Mouse (Mus musculus): ENCODE results near the gene Mob1a. TPM values are rescaled to one million over a fixed set of nuclear protein-coding genes. Genes with fewer than 3 reads are reported as not detected.

Gene Mob1a
- polyA plus RNA-seq (2014; fragmentation: Illumina TruSeq; extraction: RNeasy Lipid Tissue Mini Kit (QIAGEN cat#74804); ENCODE audit: low read depth, low replicate concordance): 25.4 TPM

DNA sequence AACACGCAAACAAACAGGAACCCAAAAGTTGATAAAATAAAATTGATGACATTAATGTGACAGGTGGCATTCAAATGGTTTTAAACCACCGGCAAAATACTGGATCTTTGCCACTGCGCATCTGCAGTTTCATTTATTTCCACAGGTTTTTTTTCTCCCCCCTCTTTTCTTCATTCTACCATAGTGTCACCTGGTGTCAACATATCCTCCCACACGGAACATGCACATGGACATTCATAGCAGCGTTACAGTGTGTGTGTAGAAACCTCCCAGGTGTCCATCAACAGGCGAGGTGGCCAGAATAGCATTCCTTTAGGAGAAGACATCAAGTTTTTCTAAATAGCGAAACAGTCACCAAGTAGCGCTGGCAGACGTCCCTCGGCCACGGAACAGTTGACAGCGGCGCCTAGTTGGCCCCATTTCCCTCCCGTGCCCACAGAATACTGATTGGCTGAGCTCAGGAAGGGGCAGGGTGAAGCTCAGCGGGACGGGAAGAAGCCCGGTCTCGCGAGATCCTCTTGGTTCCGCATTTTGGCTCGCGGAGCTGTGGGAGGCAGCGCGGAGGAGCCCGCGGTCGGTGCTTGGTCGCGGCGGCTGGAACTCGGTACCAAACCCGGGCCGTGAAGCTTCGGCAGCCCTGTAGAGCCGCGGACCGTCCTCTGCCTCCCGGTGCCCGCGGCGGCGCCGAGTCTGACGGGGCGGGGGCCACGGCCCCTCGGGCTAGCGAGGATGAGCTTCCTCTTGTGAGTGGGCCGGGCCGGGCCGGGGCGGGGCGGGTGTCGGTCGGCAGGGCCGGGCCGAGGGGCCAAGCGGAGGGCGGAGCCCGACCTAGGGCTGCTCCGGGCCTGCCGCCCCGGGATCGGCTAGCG lies at the start of gene Mob1a, which contains the start of gene Mthfd2:
Gene Mob1a (plus strand): TSS at position 492 of the 869 bp plus-strand sequence.
Gene Mthfd2 (minus strand): TSS at position 384 of the 869 bp plus-strand sequence.

GRCm38 (mm10) chr6:83348873-83349272 lies 23.1 kb downstream of the Mob1a start, which contains the start of gene Bola3:
Gene Bola3, plus strand, starts transcription at chr6:83349147.

Other genes starting within 250 kb of the Mob1a start
- 10.6 TPM for gene Pcgf1, start 248.1 kb upstream of the Mob1a start, polyA plus RNA-seq (2014; fragmentation: Illumina TruSeq; extraction: RNeasy Lipid Tissue Mini Kit (QIAGEN cat#74804); ENCODE audit: low read depth, low replicate concordance)
- 0.76 TPM for gene Lbx2, start 239.6 kb upstream of the Mob1a start, polyA plus RNA-seq (2014; fragmentation: Illumina TruSeq; extraction: RNeasy Lipid Tissue Mini Kit (QIAGEN cat#74804); ENCODE audit: low read depth, low replicate concordance)
- gene Ccdc142, start 224.4 kb upstream of the Mob1a start, polyA plus RNA-seq (2014; fragmentation: Illumina TruSeq; extraction: RNeasy Lipid Tissue Mini Kit (QIAGEN cat#74804); ENCODE audit: low read depth, low replicate concordance): 0.73 TPM
- gene Gm42688, start 224.4 kb upstream of the Mob1a start, polyA plus RNA-seq (2014; fragmentation: Illumina TruSeq; extraction: RNeasy Lipid Tissue Mini Kit (QIAGEN cat#74804); ENCODE audit: low read depth, low replicate concordance): 1.6 TPM
- gene Mrpl53, start 217.0 kb upstream of the Mob1a start, polyA plus RNA-seq (2014; fragmentation: Illumina TruSeq; extraction: RNeasy Lipid Tissue Mini Kit (QIAGEN cat#74804); ENCODE audit: low read depth, low replicate concordance): 134 TPM
- 11.1 TPM for gene Mogs, start 210.5 kb upstream of the Mob1a start, polyA plus RNA-seq (2014; fragmentation: Illumina TruSeq; extraction: RNeasy Lipid Tissue Mini Kit (QIAGEN cat#74804); ENCODE audit: low read depth, low replicate concordance)
- 77.2 TPM for gene Wbp1, start 204.5 kb upstream of the Mob1a start, polyA plus RNA-seq (2014; fragmentation: Illumina TruSeq; extraction: RNeasy Lipid Tissue Mini Kit (QIAGEN cat#74804); ENCODE audit: low read depth, low replicate concordance)
- gene Ino80b, start 200.6 kb upstream of the Mob1a start, polyA plus RNA-seq (2014; fragmentation: Illumina TruSeq; extraction: RNeasy Lipid Tissue Mini Kit (QIAGEN cat#74804); ENCODE audit: low read depth, low replicate concordance): 9.5 TPM
- 10.5 TPM for gene Rtkn, start 190.6 kb upstream of the Mob1a start, polyA plus RNA-seq (2014; fragmentation: Illumina TruSeq; extraction: RNeasy Lipid Tissue Mini Kit (QIAGEN cat#74804); ENCODE audit: low read depth, low replicate concordance)
- 1.9 TPM for gene Wdr54, start 169.6 kb upstream of the Mob1a start, polyA plus RNA-seq (2014; fragmentation: Illumina TruSeq; extraction: RNeasy Lipid Tissue Mini Kit (QIAGEN cat#74804); ENCODE audit: low read depth, low replicate concordance)
- not detected for gene 1700003E16Rik, start 169.6 kb upstream of the Mob1a start, polyA plus RNA-seq (2014; fragmentation: Illumina TruSeq; extraction: RNeasy Lipid Tissue Mini Kit (QIAGEN cat#74804); ENCODE audit: low read depth, low replicate concordance)
- 81.2 TPM for gene Dctn1, start 160.1 kb upstream of the Mob1a start, polyA plus RNA-seq (2014; fragmentation: Illumina TruSeq; extraction: RNeasy Lipid Tissue Mini Kit (QIAGEN cat#74804); ENCODE audit: low read depth, low replicate concordance)
- gene Slc4a5, start 106.2 kb upstream of the Mob1a start, polyA plus RNA-seq (2014; fragmentation: Illumina TruSeq; extraction: RNeasy Lipid Tissue Mini Kit (QIAGEN cat#74804); ENCODE audit: low read depth, low replicate concordance): not detected
- 2.9 TPM for gene Mthfd2, start 108 bp upstream of the Mob1a start, polyA plus RNA-seq (2014; fragmentation: Illumina TruSeq; extraction: RNeasy Lipid Tissue Mini Kit (QIAGEN cat#74804); ENCODE audit: low read depth, low replicate concordance)
- 291 TPM for gene Bola3, start 23.1 kb downstream of the Mob1a start, polyA plus RNA-seq (2014; fragmentation: Illumina TruSeq; extraction: RNeasy Lipid Tissue Mini Kit (QIAGEN cat#74804); ENCODE audit: low read depth, low replicate concordance)
- 6.0 TPM for gene Tet3, start 133.1 kb downstream of the Mob1a start, polyA plus RNA-seq (2014; fragmentation: Illumina TruSeq; extraction: RNeasy Lipid Tissue Mini Kit (QIAGEN cat#74804); ENCODE audit: low read depth, low replicate concordance)
- gene Dguok, start 181.0 kb downstream of the Mob1a start, polyA plus RNA-seq (2014; fragmentation: Illumina TruSeq; extraction: RNeasy Lipid Tissue Mini Kit (QIAGEN cat#74804); ENCODE audit: low read depth, low replicate concordance): 42.8 TPM
- gene Actg2, start 210.2 kb downstream of the Mob1a start, polyA plus RNA-seq (2014; fragmentation: Illumina TruSeq; extraction: RNeasy Lipid Tissue Mini Kit (QIAGEN cat#74804); ENCODE audit: low read depth, low replicate concordance): 3.7 TPM
- 13.7 TPM for gene Stambp, start 246.7 kb downstream of the Mob1a start, polyA plus RNA-seq (2014; fragmentation: Illumina TruSeq; extraction: RNeasy Lipid Tissue Mini Kit (QIAGEN cat#74804); ENCODE audit: low read depth, low replicate concordance)

All from heart, adult 10 weeks (tissue).